Mouse (Mus musculus): ENCODE measurements around the gene Fzd5. TPM values are rescaled to one million over a fixed set of nuclear protein-coding genes. Genes with fewer than 3 reads are reported as not detected.

The Fzd5 gene
- polyA plus RNA-seq, 1 experiment from 2014 or later, result 2.4 TPM

DNA sequence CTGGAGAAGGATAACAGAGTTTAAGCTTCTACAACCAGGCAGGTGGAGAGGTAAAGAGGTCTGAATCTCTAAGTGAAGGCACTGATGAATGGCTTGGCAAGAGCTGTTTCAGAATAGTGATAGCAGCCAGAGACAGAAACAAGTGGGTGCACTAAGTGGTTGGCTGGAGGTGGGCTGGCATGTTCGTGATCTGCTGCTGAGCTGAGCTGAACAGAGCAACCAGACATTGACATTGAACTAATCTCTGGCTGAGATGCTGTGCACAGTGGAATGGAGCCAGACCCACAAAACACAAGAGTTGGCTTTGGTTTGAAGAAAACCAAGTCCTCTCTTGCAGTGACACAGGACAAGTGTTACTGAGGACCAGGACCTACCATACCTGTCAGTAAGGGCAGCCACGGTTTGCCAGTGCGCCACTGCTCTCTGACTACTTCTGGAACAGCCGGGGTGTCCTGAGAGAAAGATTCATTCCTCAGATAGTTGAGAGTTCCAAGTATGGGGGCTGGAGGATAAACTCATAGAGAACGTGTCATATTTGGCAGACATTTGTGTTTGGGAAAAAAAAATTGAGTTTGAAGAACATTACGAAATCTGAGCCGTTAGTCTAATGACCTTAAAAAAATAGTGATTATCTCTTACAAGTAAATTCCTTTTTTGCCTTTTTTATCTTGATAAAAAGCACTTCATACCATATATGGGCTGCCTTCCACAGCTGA is 20.8 kb downstream of the Fzd5 start:
- H3K4me2 ChIP-seq (replicated peaks; ENCODE audit: low read depth, low read length), result no peak overlapping the region
- ATAC-seq (ENCODE audit: low FRiP score, low TSS enrichment), result no peak
- no peaks in the 10 kb centered on the region for H3K4me1 ChIP-seq (ENCODE audit: insufficient read depth, low read length)
- no peaks in the 10 kb centered on the region for H3K9me3 ChIP-seq (ENCODE audit: low read length)
- no peak overlapping the region for H3K4me3 ChIP-seq (ENCODE audit: low read length)
- no peak overlapping the region for H3K9ac ChIP-seq (replicated peaks; ENCODE audit: low read length)
- H3K36me3 ChIP-seq (ENCODE audit: insufficient read depth, low read length), result peaks cover 18% of the 10 kb centered on the region; the same call in 1 of the 2 replicates
- 88% methylated on average over 7 of the region's 7 CpGs for WGBS
- no peak overlapping the region for H3K27ac ChIP-seq (ENCODE audit: low read length)
- H3K27me3 ChIP-seq (ENCODE audit: insufficient read depth, low read length), result no peaks in the 10 kb centered on the region

DNA sequence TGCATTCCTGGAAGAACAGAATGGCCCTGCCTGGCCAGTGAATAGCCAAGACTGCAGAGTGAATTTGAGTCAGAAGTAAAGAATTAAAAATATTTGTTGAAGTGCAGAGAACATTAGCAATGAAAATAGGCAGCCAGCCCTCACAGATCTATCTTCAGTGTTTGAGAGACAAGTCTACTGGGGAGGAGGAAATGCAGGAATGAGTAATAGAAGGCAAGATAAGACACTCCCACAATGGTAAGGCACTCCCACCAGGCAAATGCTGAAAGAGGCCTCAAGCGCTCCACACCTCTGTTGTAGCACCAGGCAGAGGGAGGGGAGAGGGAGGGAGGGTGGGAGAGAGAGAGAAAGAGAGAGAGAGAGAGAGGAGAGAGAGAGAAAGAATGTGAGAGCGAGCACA is 22.1 kb downstream of the Fzd5 start:
- WGBS, result 73% methylated on average over 2 of the region's 2 CpGs
- H3K9me3 ChIP-seq (ENCODE audit: low read length), result no peaks in the 10 kb centered on the region
- no peak overlapping the region for H3K27ac ChIP-seq (ENCODE audit: low read length)
- ATAC-seq (ENCODE audit: low FRiP score, low TSS enrichment), result no peak
- no peaks in the 10 kb centered on the region for H3K4me1 ChIP-seq (ENCODE audit: insufficient read depth, low read length)
- H3K36me3 ChIP-seq (ENCODE audit: insufficient read depth, low read length), result peaks cover 18% of the 10 kb centered on the region; the same call in 1 of the 2 replicates
- H3K4me3 ChIP-seq (ENCODE audit: low read length), result no peak overlapping the region
- H3K4me2 ChIP-seq (replicated peaks; ENCODE audit: low read depth, low read length), result no peak overlapping the region
- H3K9ac ChIP-seq (replicated peaks; ENCODE audit: low read length), result no peak overlapping the region
- no peaks in the 10 kb centered on the region for H3K27me3 ChIP-seq (ENCODE audit: insufficient read depth, low read length)

DNA sequence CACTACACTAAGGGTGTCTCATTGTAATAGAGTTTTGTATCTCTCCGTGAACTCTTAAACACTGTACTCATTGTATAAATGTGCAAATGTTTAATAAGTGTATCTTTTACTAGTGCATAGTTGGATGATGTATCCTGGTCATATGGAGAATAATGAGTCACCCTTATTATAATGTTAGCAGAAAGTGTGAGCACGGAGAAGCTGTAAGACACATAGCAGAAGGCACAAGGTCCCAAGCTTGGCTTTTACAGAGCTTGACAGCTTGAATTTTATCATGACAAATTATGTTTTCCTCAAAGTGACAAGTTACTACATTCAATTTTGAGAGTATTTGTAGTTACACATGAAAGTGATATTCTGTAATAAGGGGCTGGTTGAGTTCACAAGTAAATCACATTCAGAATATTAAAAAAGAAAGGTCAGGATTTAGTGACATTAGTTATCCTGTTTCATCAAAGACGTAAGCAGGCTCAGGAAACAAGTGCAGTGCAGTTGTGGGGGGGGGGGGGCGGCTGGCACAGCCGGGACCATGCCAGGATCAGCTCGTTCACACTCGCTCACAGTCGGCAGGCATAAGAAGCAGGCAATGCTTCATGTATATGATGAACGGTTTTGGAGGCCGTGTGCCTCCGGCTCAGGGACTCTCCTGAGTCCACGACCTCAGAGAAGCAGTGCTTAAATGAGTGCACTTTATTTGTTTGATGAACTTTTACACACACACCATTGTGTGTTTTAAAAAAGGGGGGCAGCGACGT is 25.4 kb downstream of the Fzd5 start:
- Histone ChIP-seq H3K27me3 (ENCODE audit: insufficient read depth, low read length) (no peaks in the 10 kb centered on the region), H3K4me3 (ENCODE audit: low read length) (no peak overlapping the region), H3K27ac (ENCODE audit: low read length) (no peak overlapping the region), H3K9me3 (ENCODE audit: low read length) (no peaks in the 10 kb centered on the region), H3K4me1 (ENCODE audit: insufficient read depth, low read length) (no peaks in the 10 kb centered on the region), H3K9ac (replicated peaks; ENCODE audit: low read length) (no peak overlapping the region), H3K36me3 (ENCODE audit: insufficient read depth, low read length) (0 out of 2 replicates have a peak, but pooled peaks cover 15% of the 10 kb centered on the region), H3K4me2 (replicated peaks; ENCODE audit: low read depth, low read length) (no peak overlapping the region)
- WGBS, result 81% methylated on average over 14 of the region's 14 CpGs
- no peak for ATAC-seq (ENCODE audit: low FRiP score, low TSS enrichment)

DNA sequence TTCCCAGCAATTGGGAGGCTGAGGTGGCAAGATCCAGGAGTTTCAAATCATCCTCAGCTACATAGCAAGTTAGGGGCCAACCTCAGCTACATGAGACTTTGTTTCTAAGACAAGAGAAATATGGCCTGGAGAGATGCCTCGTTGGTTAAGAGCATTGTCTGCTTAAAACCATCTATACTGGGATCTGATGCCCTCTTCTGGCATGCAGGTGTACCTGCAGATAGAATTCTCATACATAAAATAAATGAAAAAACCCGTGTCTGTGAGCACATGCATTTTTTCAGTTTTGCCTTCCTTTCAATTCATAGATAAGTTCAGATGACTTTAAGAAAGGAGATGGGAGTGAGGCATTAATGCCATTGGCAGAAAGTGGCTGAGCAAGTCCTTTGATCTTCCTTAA is 27.7 kb downstream of the Fzd5 start:
- H3K27me3 ChIP-seq (ENCODE audit: insufficient read depth, low read length), result no peaks in the 10 kb centered on the region
- no peak overlapping the region for H3K4me2 ChIP-seq (replicated peaks; ENCODE audit: low read depth, low read length)
- no peak overlapping the region for H3K27ac ChIP-seq (ENCODE audit: low read length)
- no peak overlapping the region for H3K4me3 ChIP-seq (ENCODE audit: low read length)
- peaks cover 9% of the 10 kb centered on the region; the same call in 1 of the 2 replicates for H3K36me3 ChIP-seq (ENCODE audit: insufficient read depth, low read length)
- WGBS, result 16% methylated on average over 2 of the region's 2 CpGs
- ATAC-seq (ENCODE audit: low FRiP score, low TSS enrichment), result no peak
- H3K4me1 ChIP-seq (ENCODE audit: insufficient read depth, low read length), result no peaks in the 10 kb centered on the region
- no peak overlapping the region for H3K9ac ChIP-seq (replicated peaks; ENCODE audit: low read length)
- H3K9me3 ChIP-seq (ENCODE audit: low read length), result no peaks in the 10 kb centered on the region

DNA sequence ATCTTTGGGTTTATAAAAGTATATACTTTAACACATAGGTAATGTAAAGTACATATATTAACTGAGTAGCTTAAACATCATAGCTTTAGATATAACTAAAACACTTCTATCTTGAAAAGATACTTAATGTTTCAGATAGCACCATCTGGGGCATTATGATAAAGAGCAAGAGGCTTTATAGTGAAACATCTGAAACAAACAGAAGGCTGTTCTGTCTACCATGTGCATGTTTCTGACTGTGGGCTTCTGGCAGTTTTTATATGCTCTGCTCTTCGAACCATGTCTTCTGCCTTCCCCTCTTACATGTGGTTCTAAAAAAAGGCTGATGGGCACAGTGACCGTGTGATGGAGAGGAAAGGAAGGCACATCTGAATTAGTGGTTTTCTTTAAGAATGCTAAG is 30.9 kb downstream of the Fzd5 start:
- no peak overlapping the region for H3K27ac ChIP-seq (ENCODE audit: low read length)
- H3K9me3 ChIP-seq (ENCODE audit: low read length), result no peaks in the 10 kb centered on the region
- no peaks in the 10 kb centered on the region for H3K27me3 ChIP-seq (ENCODE audit: insufficient read depth, low read length)
- no peak overlapping the region for H3K4me2 ChIP-seq (replicated peaks; ENCODE audit: low read depth, low read length)
- no peak overlapping the region for H3K4me3 ChIP-seq (ENCODE audit: low read length)
- WGBS, result 90% methylated on average over 2 of the region's 2 CpGs
- no peak overlapping the region for H3K9ac ChIP-seq (replicated peaks; ENCODE audit: low read length)
- H3K36me3 ChIP-seq (ENCODE audit: insufficient read depth, low read length), result peaks cover 16% of the 10 kb centered on the region; the same call in 1 of the 2 replicates
- no peaks in the 10 kb centered on the region for H3K4me1 ChIP-seq (ENCODE audit: insufficient read depth, low read length)
- ATAC-seq (ENCODE audit: low FRiP score, low TSS enrichment), result no peak

DNA sequence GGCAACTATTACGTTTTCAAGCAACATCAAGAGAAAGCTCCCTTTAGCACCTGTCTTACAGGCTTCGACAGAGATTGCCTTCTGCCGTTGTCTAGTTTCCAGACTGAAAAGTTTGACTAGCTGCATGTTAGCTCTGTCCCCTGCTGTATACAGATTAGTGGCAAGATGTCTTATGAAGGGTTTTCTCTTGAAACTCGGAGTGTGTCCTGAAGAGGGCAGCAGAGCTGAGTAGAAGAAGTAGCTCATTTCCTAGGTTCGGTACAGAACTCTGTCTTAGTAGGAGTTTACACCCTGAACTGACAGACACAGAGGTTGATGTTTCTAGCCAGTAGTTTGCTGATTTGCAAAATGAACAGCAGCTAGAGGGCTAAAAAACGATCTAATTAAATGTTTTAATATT is 32.3 kb downstream of the Fzd5 start:
- Histone ChIP-seq H3K9ac (replicated peaks; ENCODE audit: low read length) (no peak overlapping the region), H3K27me3 (ENCODE audit: insufficient read depth, low read length) (no peaks in the 10 kb centered on the region), H3K4me3 (ENCODE audit: low read length) (no peak overlapping the region), H3K36me3 (ENCODE audit: insufficient read depth, low read length) (peaks cover 17% of the 10 kb centered on the region; the same call in 1 of the 2 replicates), H3K9me3 (ENCODE audit: low read length) (no peaks in the 10 kb centered on the region), H3K27ac (ENCODE audit: low read length) (no peak overlapping the region), H3K4me2 (replicated peaks; ENCODE audit: low read depth, low read length) (no peak overlapping the region), H3K4me1 (ENCODE audit: insufficient read depth, low read length) (no peaks in the 10 kb centered on the region)
- ATAC-seq (ENCODE audit: low FRiP score, low TSS enrichment), result no peak
- 45% methylated on average over 6 of the region's 6 CpGs for WGBS

DNA sequence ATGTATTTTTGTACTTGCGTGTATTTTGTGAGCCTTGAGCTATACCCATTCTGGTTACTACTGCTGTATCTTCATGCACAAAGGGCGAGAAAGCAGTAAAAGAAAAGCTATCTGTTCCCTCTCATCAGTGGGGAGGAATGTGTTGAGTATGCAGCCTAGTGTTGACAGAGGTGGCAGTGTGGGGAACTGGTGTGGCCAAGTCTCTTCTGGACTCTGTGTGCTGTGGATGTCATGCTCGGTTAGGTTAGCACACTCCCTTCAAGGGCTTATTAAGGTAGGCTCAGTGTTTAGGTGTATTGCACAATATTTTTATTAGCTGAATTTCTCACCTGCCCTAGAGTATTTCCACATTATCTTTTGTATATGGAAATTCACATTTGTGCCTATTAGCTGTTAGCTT is 35.8 kb downstream of the Fzd5 start:
- 71% methylated on average over 3 of the region's 3 CpGs for WGBS
- peak; percentile 84 for ATAC-seq (ENCODE audit: low FRiP score, low TSS enrichment)

DNA sequence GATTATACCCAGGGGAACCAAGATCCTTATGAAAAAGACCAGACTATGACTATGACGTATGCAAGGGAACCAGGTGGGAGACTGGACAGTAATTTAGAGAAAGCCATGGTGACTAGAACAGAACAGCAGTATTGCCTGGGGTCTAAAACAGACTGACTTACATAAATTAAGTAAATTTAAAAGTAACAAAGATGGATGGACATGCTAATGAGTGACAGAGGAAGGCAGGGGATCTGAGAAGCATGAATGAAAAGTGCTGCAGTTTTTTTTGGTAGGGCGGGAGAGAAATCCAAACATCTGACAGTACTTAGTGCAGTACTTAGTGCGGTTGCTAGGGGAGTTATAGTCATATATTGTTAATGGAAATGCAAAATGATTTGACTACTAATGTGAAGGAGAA is 42.4 kb downstream of the Fzd5 start:
- no peaks in the 10 kb centered on the region for H3K9me3 ChIP-seq (ENCODE audit: low read length)

More for the DNA sequence above, 35.8 kb downstream of the Fzd5 start:
- no peak overlapping the region for H3K9ac ChIP-seq (replicated peaks; ENCODE audit: low read length)
- no peaks in the 10 kb centered on the region for H3K27me3 ChIP-seq (ENCODE audit: insufficient read depth, low read length)
- no peaks in the 10 kb centered on the region for H3K9me3 ChIP-seq (ENCODE audit: low read length)
- H3K4me3 ChIP-seq (ENCODE audit: low read length), result no peak overlapping the region
- peaks cover 17% of the 10 kb centered on the region; the same call in 1 of the 2 replicates for H3K36me3 ChIP-seq (ENCODE audit: insufficient read depth, low read length)
- H3K4me2 ChIP-seq (replicated peaks; ENCODE audit: low read depth, low read length), result no peak overlapping the region
- H3K4me1 ChIP-seq (ENCODE audit: insufficient read depth, low read length), result no peaks in the 10 kb centered on the region
- H3K27ac ChIP-seq (ENCODE audit: low read length), result no peak overlapping the region

DNA sequence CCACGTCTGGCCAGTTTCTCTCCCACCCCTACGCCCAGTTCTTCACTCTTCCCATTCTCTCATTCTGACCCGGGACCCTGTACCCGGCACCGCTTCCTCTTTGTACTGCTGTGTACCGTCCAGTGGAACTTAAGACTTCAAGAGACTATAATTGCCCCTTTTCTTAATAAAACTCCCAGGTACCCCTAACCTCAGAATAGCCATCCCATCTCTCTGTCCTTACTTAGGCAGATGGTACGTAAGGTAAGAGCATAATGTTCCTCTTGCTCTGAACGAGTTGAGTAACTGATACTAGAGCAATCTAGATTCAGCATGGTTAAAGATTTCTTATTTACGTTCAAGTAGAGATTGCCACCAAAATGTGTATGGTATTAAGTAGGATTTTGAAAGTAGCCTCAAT is 46.0 kb downstream of the Fzd5 start:
- Histone ChIP-seq H3K9ac (replicated peaks; ENCODE audit: low read length) (peak overlapping the region; percentile 88), H3K4me3 (ENCODE audit: low read length) (peak overlapping the region; percentile 84), H3K9me3 (ENCODE audit: low read length) (no peaks in the 10 kb centered on the region), H3K4me1 (ENCODE audit: insufficient read depth, low read length) (peaks cover 25% of the 10 kb centered on the region), H3K36me3 (ENCODE audit: insufficient read depth, low read length) (no peaks in the 10 kb centered on the region), H3K4me2 (replicated peaks; ENCODE audit: low read depth, low read length) (peak overlapping the region; percentile 65), H3K27ac (ENCODE audit: low read length) (no peak overlapping the region), H3K27me3 (ENCODE audit: insufficient read depth, low read length) (no peaks in the 10 kb centered on the region)
- 2% methylated on average over 9 of the region's 9 CpGs for WGBS
- no peak for ATAC-seq (ENCODE audit: low FRiP score, low TSS enrichment)

More for the DNA sequence above, 42.4 kb downstream of the Fzd5 start:
- no peak overlapping the region for H3K4me3 ChIP-seq (ENCODE audit: low read length)
- 89% methylated on average over 3 of the region's 3 CpGs for WGBS
- no peaks in the 10 kb centered on the region for H3K36me3 ChIP-seq (ENCODE audit: insufficient read depth, low read length)
- no peaks in the 10 kb centered on the region for H3K27me3 ChIP-seq (ENCODE audit: insufficient read depth, low read length)
- H3K4me2 ChIP-seq (replicated peaks; ENCODE audit: low read depth, low read length), result no peak overlapping the region
- H3K9ac ChIP-seq (replicated peaks; ENCODE audit: low read length), result no peak overlapping the region
- no peak overlapping the region for H3K27ac ChIP-seq (ENCODE audit: low read length)
- peaks cover 17% of the 10 kb centered on the region for H3K4me1 ChIP-seq (ENCODE audit: insufficient read depth, low read length)
- no peak for ATAC-seq (ENCODE audit: low FRiP score, low TSS enrichment)

DNA sequence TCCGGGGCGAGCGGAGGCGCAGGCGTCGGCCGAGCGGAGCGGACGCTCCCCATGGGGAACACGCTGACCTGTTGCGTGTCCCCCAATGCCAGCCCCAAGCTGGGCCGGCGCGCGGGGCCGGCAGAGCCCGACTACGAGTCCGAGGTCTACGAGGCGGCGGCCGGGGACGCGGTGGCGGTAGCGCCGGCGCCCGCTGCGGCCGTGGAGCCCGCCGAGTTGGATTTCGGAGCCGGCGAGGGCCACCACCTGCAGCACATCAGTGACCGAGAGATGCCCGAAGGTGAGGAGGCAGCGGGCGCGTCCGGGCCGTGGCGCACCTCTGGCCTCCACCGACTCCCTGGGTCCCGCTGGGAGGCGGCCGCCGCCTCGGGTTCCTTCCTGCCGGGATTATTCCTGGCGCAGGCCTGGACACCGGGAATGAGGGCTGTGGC is 46.4 kb downstream of the Fzd5 start:
- peak overlapping the region; percentile 71 for H3K27ac ChIP-seq (ENCODE audit: low read length)
- under 1% methylated on average over 46 of the region's 55 CpGs for WGBS

More for the DNA sequence above, 46.4 kb downstream of the Fzd5 start:
- H3K9ac ChIP-seq (replicated peaks; ENCODE audit: low read length), result peak overlapping the region; percentile 88
- peak; percentile 8 for ATAC-seq (ENCODE audit: low FRiP score, low TSS enrichment)
- H3K36me3 ChIP-seq (ENCODE audit: insufficient read depth, low read length), result no peaks in the 10 kb centered on the region
- no peaks in the 10 kb centered on the region for H3K27me3 ChIP-seq (ENCODE audit: insufficient read depth, low read length)
- H3K4me3 ChIP-seq (ENCODE audit: low read length), result peak overlapping the region; percentile 84
- H3K4me2 ChIP-seq (replicated peaks; ENCODE audit: low read depth, low read length), result peak overlapping the region; percentile 65
- peaks cover 25% of the 10 kb centered on the region for H3K4me1 ChIP-seq (ENCODE audit: insufficient read depth, low read length)
- H3K9me3 ChIP-seq (ENCODE audit: low read length), result no peaks in the 10 kb centered on the region

Measured in kidney, embryonic 16.5 days (tissue).